Mouse (Mus musculus): Measurements from ENCODE around the gene Zfyve28. TPM values are rescaled to one million over a fixed set of nuclear protein-coding genes. Genes with fewer than 3 reads are reported as not detected.

Zfyve28 gene
- polyA plus RNA-seq, 1 experiment from 2014 or later: 0.16 TPM

GRCm38 (mm10) chr5:34197243-34197642 lies 91.0 kb downstream of the Zfyve28 start:
- DNase-seq (ENCODE audit: low spot score): no peak
- Histone ChIP-seq H3K27me3 (replicated peaks; ENCODE audit: insufficient read depth, low read length) (no peaks in the 10 kb centered on the region), H3K27ac (ENCODE audit: low read length) (no peak overlapping the region), H3K4me3 (ENCODE audit: low read depth, low read length) (no peak overlapping the region), H3K9me3 (ENCODE audit: low read length) (no peaks in the 10 kb centered on the region), H3K9ac (replicated peaks; ENCODE audit: low read depth) (no peak overlapping the region), H3K4me1 (ENCODE audit: insufficient read depth, low read depth, low read length) (no peaks in the 10 kb centered on the region), H3K36me3 (ENCODE audit: insufficient read depth, low read length) (no peaks in the 10 kb centered on the region), H3K4me2 (replicated peaks; ENCODE audit: low read depth, low read length) (no peak overlapping the region)
- WGBS: 71% methylated on average over 4 of the region's 4 CpGs
- no peak for ATAC-seq
- no peak for TF ChIP-seq CTCF (IDR thresholded peaks at IDR 0.05)
- TF ChIP-seq EP300 (IDR thresholded peaks at IDR 0.05): no peak

GRCm38 (mm10) chr5:34196423-34196822 lies 91.8 kb downstream of the Zfyve28 start:
- Histone ChIP-seq H3K4me1 (ENCODE audit: insufficient read depth, low read depth, low read length) (no peaks in the 10 kb centered on the region), H3K9ac (replicated peaks; ENCODE audit: low read depth) (no peak overlapping the region), H3K36me3 (ENCODE audit: insufficient read depth, low read length) (no peaks in the 10 kb centered on the region), H3K27ac (ENCODE audit: low read length) (no peak overlapping the region), H3K4me3 (ENCODE audit: low read depth, low read length) (no peak overlapping the region), H3K27me3 (replicated peaks; ENCODE audit: insufficient read depth, low read length) (no peaks in the 10 kb centered on the region), H3K9me3 (ENCODE audit: low read length) (no peaks in the 10 kb centered on the region), H3K4me2 (replicated peaks; ENCODE audit: low read depth, low read length) (no peak overlapping the region)
- no peak for ATAC-seq
- no peak for TF ChIP-seq CTCF (IDR thresholded peaks at IDR 0.05)
- TF ChIP-seq EP300 (IDR thresholded peaks at IDR 0.05): no peak
- DNase-seq (ENCODE audit: low spot score): no peak
- 58% methylated on average over 7 of the region's 7 CpGs for WGBS

GRCm38 (mm10) chr5:34195786-34196185 lies 92.5 kb downstream of the Zfyve28 start:
- no peak for ATAC-seq
- H3K27ac ChIP-seq (ENCODE audit: low read length): no peak overlapping the region

GRCm38 (mm10) chr5:34194975-34195662 lies 93.1 kb downstream of the Zfyve28 start:
- 68% methylated on average over 6 of the region's 6 CpGs for WGBS
- Histone ChIP-seq H3K27ac (ENCODE audit: low read length) (no peak overlapping the region), H3K4me1 (ENCODE audit: insufficient read depth, low read depth, low read length) (no peaks in the 10 kb centered on the region), H3K4me2 (replicated peaks; ENCODE audit: low read depth, low read length) (no peak overlapping the region), H3K9me3 (ENCODE audit: low read length) (no peaks in the 10 kb centered on the region), H3K27me3 (replicated peaks; ENCODE audit: insufficient read depth, low read length) (no peaks in the 10 kb centered on the region), H3K4me3 (ENCODE audit: low read depth, low read length) (no peak overlapping the region), H3K9ac (replicated peaks; ENCODE audit: low read depth) (no peak overlapping the region), H3K36me3 (ENCODE audit: insufficient read depth, low read length) (no peaks in the 10 kb centered on the region)
- no peak for TF ChIP-seq CTCF (IDR thresholded peaks at IDR 0.05)
- no peak for TF ChIP-seq EP300 (IDR thresholded peaks at IDR 0.05)
- DNase-seq (ENCODE audit: low spot score) (no peak), ATAC-seq (no peak)

More at GRCm38 (mm10) chr5:34195786-34196185, 92.5 kb downstream of the Zfyve28 start:
- no peaks in the 10 kb centered on the region for H3K36me3 ChIP-seq (ENCODE audit: insufficient read depth, low read length)
- no peaks in the 10 kb centered on the region for H3K4me1 ChIP-seq (ENCODE audit: insufficient read depth, low read depth, low read length)
- H3K27me3 ChIP-seq (replicated peaks; ENCODE audit: insufficient read depth, low read length): no peaks in the 10 kb centered on the region
- no peaks in the 10 kb centered on the region for H3K9me3 ChIP-seq (ENCODE audit: low read length)
- DNase-seq (ENCODE audit: low spot score): no peak
- H3K4me3 ChIP-seq (ENCODE audit: low read depth, low read length): no peak overlapping the region
- H3K9ac ChIP-seq (replicated peaks; ENCODE audit: low read depth): no peak overlapping the region
- no peak for TF ChIP-seq CTCF (IDR thresholded peaks at IDR 0.05)
- TF ChIP-seq EP300 (IDR thresholded peaks at IDR 0.05): no peak
- H3K4me2 ChIP-seq (replicated peaks; ENCODE audit: low read depth, low read length): no peak overlapping the region
- WGBS: 91% methylated on average over 12 of the region's 12 CpGs

- H3K36me3 ChIP-seq (ENCODE audit: insufficient read depth, low read length): no peaks in the 10 kb centered on the region
- no peak overlapping the region for H3K9ac ChIP-seq (replicated peaks; ENCODE audit: low read depth)
- DNase-seq (ENCODE audit: low spot score) (no peak), ATAC-seq (no peak)
- no peaks in the 10 kb centered on the region for H3K4me1 ChIP-seq (ENCODE audit: insufficient read depth, low read depth, low read length)
- no peaks in the 10 kb centered on the region for H3K27me3 ChIP-seq (replicated peaks; ENCODE audit: insufficient read depth, low read length)
- WGBS: 33% methylated on average over 1 of the region's 1 CpGs
- no peak overlapping the region for H3K27ac ChIP-seq (ENCODE audit: low read length)
- no peaks in the 10 kb centered on the region for H3K9me3 ChIP-seq (ENCODE audit: low read length)
- no peak overlapping the region for H3K4me3 ChIP-seq (ENCODE audit: low read depth, low read length)
- H3K4me2 ChIP-seq (replicated peaks; ENCODE audit: low read depth, low read length): no peak overlapping the region
- TF ChIP-seq CTCF (IDR thresholded peaks at IDR 0.05): no peak
- TF ChIP-seq EP300 (IDR thresholded peaks at IDR 0.05): no peak
Measured at GRCm38 (mm10) chr5:34194426-34194825, 93.8 kb downstream of the Zfyve28 start.

- DNase-seq (ENCODE audit: low spot score): peak; percentile 37
- Histone ChIP-seq H3K36me3 (ENCODE audit: insufficient read depth, low read length) (no peaks in the 10 kb centered on the region), H3K4me2 (replicated peaks; ENCODE audit: low read depth, low read length) (no peak overlapping the region), H3K4me1 (ENCODE audit: insufficient read depth, low read depth, low read length) (peaks cover 8% of the 10 kb centered on the region), H3K4me3 (ENCODE audit: low read depth, low read length) (no peak overlapping the region), H3K27ac (ENCODE audit: low read length) (no peak overlapping the region; the same call in 1 of the 2 replicates), H3K9me3 (ENCODE audit: low read length) (no peaks in the 10 kb centered on the region), H3K9ac (replicated peaks; ENCODE audit: low read depth) (no peak overlapping the region), H3K27me3 (replicated peaks; ENCODE audit: insufficient read depth, low read length) (no peaks in the 10 kb centered on the region)
- ATAC-seq: no peak
- WGBS: 65% methylated on average over 4 of the region's 4 CpGs
- TF ChIP-seq EP300 (IDR thresholded peaks at IDR 0.05) (no peak), CTCF (IDR thresholded peaks at IDR 0.05) (peak; percentile 84)
Measured at GRCm38 (mm10) chr5:34191843-34192242, 96.4 kb downstream of the Zfyve28 start.

Data from lung, postnatal 0 days (tissue).